Mouse (Mus musculus): ENCODE data around the gene Hoxa3. TPM values are rescaled to one million over a fixed set of nuclear protein-coding genes. Genes with fewer than 3 reads are reported as not detected.
A peak's percentile ranks its signal among the peaks of the same experiment; 100 is the strongest.

The Hoxa3 gene
- polyA plus RNA-seq, 1 experiment from 2014 or later = 11.8 TPM

DNA sequence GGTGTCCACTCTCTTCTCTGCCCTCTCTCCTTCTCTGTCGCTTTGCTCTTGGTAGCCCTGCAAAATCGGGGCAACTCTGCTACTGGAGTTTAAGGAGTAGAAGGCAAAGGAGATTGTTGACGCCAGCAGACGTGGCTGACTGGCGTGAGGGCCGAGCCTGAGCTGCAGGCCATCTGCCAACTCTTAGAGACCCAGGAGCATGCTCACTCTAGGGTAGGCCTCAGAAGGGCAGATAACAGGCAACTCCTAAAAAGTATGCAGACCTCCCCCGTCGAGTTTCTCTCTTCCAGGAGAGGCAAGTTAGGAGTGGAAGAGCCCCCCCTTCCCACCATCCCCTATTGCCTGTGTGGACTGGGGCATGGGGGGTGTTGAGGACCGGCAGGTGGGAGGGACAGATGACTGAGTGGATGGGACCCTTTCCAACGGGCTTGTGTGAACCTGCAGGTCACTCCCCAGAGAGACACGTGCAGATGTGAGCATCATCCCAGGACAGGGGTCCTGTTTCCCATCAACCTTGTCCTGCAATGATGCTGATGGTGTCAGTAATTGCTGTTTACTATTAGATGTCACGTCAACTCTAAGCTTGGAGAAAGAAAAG is 53.9 kb downstream of the Hoxa3 start:
- WGBS = 7% methylated on average over 12 of the region's 12 CpGs

DNA sequence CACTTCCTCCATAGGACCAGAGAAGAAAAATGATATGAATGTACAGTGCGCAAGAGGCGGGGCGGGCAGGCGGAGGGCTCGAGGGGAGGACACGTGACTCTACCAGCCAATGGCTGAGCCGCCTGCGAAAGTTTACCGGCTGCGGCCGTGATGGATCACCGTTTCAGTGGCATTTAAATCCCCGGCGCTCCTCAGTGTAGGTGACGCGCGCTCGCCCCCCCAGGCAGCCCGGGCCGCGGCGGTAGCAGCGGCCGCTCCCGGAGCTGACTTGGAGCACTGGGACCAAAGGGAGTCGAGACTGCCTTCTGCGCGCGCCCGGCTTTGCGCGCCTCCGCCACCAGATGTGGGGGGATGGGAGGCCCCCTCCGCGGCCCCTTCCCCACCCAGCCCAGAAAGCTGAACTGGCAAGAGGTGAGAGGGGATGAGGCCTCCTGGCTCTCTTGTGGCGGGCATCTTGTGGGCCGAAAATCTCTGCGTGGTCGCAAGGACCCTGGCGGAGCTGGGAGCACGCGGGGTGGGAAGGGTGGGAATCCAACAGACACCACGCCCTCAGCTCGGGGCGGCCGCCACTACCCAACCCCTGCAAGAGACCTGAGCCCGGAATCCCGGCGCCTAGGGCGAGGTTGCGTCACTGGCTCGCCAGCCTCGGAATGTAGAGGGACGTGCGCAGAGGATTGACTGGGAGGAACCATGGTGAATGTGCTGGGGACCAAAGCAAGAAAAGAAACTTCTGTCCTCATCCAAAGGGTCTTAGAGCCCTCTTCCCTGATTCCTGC is 54.7 kb downstream of the Hoxa3 start, which contains the start of gene Hoxa1:
Hoxa1 (minus strand) TSS at position 42 of the 776 bp plus-strand sequence.
- peaks cover 46% of the 10 kb centered on the region for H3K27me3 ChIP-seq
- under 1% methylated on average over 55 of the region's 55 CpGs for WGBS
- H3K4me2 ChIP-seq = peak within 1 kb of the TSS; percentile 97
- peak within 1 kb of the TSS; percentile 77 for H3K9ac ChIP-seq
- peaks cover 63% of the 10 kb centered on the region for H3K4me1 ChIP-seq
- H3K27ac ChIP-seq = peak within 1 kb of the TSS; percentile 95
- H3K9me3 ChIP-seq (replicated peaks) = no peaks in the 10 kb centered on the region
- no peaks in the 10 kb centered on the region for H3K36me3 ChIP-seq
- H3K4me3 ChIP-seq (replicated peaks) = peak within 1 kb of the TSS; percentile 85
- peak; percentile 83 for ATAC-seq (replicated peaks; ENCODE audit: low FRiP score)

More for the DNA sequence above, 53.9 kb downstream of the Hoxa3 start:
- H3K36me3 ChIP-seq = no peaks in the 10 kb centered on the region
- H3K27ac ChIP-seq = peak overlapping the region; percentile 95
- H3K27me3 ChIP-seq = peaks cover 39% of the 10 kb centered on the region
- peak; percentile 3 for ATAC-seq (replicated peaks; ENCODE audit: low FRiP score)
- no peaks in the 10 kb centered on the region for H3K9me3 ChIP-seq (replicated peaks)
- peak overlapping the region; percentile 85 for H3K4me3 ChIP-seq (replicated peaks)
- peak overlapping the region; percentile 97 for H3K4me2 ChIP-seq
- peak overlapping the region; percentile 77 for H3K9ac ChIP-seq
- H3K4me1 ChIP-seq = peaks cover 71% of the 10 kb centered on the region

DNA sequence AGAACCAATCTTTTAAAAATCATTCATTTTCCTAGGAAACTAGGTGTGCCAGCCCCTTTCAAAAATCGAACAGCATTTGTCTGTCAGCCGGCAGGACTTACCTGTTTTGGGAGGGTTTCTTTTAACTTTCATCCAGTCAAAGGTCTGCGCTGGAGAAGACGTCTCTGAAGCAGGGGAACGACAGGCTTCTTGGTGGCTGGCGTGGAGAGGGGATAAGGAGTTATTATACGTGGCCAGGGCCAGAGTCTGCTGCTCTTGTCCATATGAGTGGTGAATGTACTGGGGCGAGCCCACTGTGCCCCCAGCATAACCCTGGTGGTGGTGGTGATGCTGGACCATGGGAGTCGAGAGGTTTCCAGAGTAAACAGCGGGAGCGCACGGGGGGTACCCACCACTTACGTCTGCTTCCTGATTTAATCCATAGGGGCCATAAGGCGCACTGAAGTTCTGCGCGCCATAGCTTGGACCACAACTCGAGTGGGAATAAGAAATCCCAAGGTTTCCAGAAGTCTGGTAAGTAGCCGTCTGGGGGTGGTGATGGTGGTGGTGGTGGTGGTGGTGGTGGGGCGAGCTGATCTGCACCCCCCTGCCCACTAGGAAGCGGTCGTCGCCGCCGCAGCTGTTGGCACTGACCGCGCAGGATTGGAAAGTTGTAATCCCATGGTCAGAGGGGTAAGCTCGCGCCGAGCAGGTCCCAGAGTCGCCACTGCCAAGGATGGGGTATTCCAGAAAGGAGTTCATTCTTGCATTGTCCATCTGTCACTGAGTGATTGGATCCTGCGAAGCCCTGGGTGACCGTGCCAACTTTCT is 55.5 kb downstream of the Hoxa3 start:
- WGBS = under 1% methylated on average over 32 of the region's 32 CpGs
- Histone ChIP-seq H3K4me2 (peak overlapping the region; percentile 97), H3K9me3 (replicated peaks) (no peaks in the 10 kb centered on the region), H3K9ac (peak overlapping the region; percentile 77; the same call in 1 of the 2 replicates), H3K27ac (0 out of 2 replicates have a peak overlapping the region, but pooled peaks have one; percentile 95), H3K27me3 (peaks cover 54% of the 10 kb centered on the region), H3K4me1 (peaks cover 61% of the 10 kb centered on the region), H3K4me3 (replicated peaks) (peak overlapping the region; percentile 85), H3K36me3 (no peaks in the 10 kb centered on the region)
- ATAC-seq (replicated peaks; ENCODE audit: low FRiP score) = peak; percentile 47; the same call in 1 of the 2 replicates

DNA sequence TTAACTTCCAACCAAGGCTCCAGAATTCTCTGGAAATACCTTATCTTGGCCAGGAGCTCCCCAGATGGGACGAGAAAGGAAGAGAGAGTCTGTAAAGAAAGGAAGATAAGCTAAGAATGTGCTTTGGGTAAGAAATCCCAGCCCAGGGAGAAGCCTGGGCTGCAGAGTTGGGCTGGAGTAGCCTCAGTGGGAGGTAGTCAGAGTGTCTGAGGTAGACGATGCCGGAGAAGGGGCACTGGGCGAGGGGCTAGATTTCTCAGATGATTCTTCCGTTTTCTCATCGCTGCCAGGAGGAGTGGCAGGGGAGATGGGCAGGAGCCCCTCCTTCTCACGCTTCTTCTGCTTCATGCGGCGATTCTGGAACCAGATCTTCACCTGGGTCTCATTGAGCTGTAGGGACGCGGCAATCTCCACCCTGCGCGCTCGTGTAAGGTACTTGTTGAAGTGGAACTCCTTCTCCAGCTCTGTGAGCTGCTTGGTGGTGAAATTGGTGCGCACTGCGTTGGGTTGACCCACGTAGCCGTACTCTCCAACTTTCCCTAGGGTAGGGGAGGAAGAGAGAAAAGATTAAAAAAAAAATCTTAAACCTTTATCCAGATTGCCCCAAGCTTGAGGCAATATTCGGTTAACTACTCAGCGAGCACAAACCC is 56.5 kb downstream of the Hoxa3 start:
- H3K36me3 ChIP-seq = no peaks in the 10 kb centered on the region

DNA sequence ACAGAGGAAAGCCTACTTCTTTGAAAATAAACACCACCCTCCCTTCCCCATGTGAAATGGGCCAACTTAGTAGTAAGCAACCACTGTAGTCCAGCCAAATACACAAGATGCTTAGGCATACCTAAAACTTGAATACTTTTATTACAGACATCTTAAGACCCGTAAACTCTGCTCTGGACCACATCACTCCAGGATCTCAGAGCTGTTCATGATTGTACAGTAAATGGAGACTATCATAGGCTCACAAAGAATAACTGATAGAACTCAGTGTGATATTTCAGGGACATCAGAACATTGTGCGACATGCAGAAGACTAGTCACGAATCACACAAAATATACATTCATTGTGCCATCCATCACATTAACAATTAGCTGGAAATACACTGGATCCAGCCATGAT is 57.7 kb downstream of the Hoxa3 start:
- Histone ChIP-seq H3K9ac (no peak overlapping the region), H3K4me2 (no peak overlapping the region), H3K4me1 (peaks cover 48% of the 10 kb centered on the region), H3K9me3 (replicated peaks) (no peaks in the 10 kb centered on the region), H3K27ac (no peak overlapping the region), H3K27me3 (peaks cover 73% of the 10 kb centered on the region), H3K36me3 (no peaks in the 10 kb centered on the region), H3K4me3 (replicated peaks) (no peak overlapping the region)
- ATAC-seq (replicated peaks; ENCODE audit: low FRiP score) = no peak
- WGBS = 82% methylated on average over 3 of the region's 3 CpGs

More for the DNA sequence above, 56.5 kb downstream of the Hoxa3 start:
- peak overlapping the region; percentile 97 for H3K4me2 ChIP-seq
- peak overlapping the region; percentile 20 for H3K4me3 ChIP-seq (replicated peaks)
- H3K9ac ChIP-seq = no peak overlapping the region
- H3K9me3 ChIP-seq (replicated peaks) = no peaks in the 10 kb centered on the region
- H3K27me3 ChIP-seq = peaks cover 62% of the 10 kb centered on the region
- H3K27ac ChIP-seq = no peak overlapping the region
- no peak for ATAC-seq (replicated peaks; ENCODE audit: low FRiP score)
- peaks cover 52% of the 10 kb centered on the region for H3K4me1 ChIP-seq
- 13% methylated on average over 20 of the region's 20 CpGs for WGBS

DNA sequence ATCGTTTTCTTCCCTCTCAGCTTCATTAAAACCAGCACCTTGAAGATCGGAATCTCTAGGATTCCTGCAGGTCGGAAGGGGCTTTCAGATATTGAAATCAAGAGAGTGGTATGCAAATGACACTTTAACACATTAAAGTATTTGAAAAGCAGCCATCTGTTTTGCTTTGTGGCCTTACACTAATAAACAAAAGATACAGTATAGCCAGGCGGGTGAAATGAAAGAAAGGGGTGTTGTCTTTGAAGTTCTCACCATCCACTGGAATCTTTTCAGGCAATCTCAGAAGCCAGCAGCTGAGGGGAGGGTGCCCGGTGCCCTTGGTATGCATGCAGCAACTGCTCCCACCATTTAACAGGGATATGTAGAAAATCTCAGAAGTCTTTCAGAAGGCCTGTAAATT is 59.1 kb downstream of the Hoxa3 start:
- H3K9ac ChIP-seq = no peak overlapping the region
- no peak overlapping the region for H3K4me3 ChIP-seq (replicated peaks)
- H3K4me1 ChIP-seq = peaks cover 37% of the 10 kb centered on the region
- no peaks in the 10 kb centered on the region for H3K9me3 ChIP-seq (replicated peaks)
- H3K36me3 ChIP-seq = no peaks in the 10 kb centered on the region
- peaks cover 85% of the 10 kb centered on the region for H3K27me3 ChIP-seq
- no peak overlapping the region for H3K27ac ChIP-seq
- WGBS = 51% methylated on average over 5 of the region's 5 CpGs
- no peak for ATAC-seq (replicated peaks; ENCODE audit: low FRiP score)
- H3K4me2 ChIP-seq = no peak overlapping the region

DNA sequence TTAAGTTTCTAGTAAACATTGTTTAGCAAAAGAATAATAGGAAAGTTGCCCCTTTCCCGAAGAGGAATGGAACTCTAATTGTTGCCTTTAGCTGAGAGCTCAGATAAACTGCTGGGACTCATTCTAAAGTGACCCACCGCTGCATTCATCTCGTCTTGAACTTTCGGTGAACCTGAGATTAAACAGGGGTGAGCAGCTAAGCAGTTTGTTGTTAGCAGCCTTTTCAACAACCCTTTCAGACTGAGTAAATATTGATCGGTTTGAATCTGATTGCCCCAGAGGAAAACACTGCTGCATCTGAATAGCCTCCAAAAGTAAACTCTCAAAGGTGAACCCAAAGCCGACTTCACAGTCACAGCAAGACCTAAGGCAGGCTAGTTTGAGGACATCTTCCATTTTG is 59.9 kb downstream of the Hoxa3 start:
- Histone ChIP-seq H3K27me3 (peaks cover 85% of the 10 kb centered on the region), H3K27ac (no peak overlapping the region), H3K9ac (no peak overlapping the region), H3K36me3 (no peaks in the 10 kb centered on the region), H3K4me3 (replicated peaks) (no peak overlapping the region), H3K4me1 (peaks cover 32% of the 10 kb centered on the region), H3K4me2 (no peak overlapping the region), H3K9me3 (replicated peaks) (no peaks in the 10 kb centered on the region)
- ATAC-seq (replicated peaks; ENCODE audit: low FRiP score) = no peak
- WGBS = 17% methylated on average over 6 of the region's 6 CpGs

DNA sequence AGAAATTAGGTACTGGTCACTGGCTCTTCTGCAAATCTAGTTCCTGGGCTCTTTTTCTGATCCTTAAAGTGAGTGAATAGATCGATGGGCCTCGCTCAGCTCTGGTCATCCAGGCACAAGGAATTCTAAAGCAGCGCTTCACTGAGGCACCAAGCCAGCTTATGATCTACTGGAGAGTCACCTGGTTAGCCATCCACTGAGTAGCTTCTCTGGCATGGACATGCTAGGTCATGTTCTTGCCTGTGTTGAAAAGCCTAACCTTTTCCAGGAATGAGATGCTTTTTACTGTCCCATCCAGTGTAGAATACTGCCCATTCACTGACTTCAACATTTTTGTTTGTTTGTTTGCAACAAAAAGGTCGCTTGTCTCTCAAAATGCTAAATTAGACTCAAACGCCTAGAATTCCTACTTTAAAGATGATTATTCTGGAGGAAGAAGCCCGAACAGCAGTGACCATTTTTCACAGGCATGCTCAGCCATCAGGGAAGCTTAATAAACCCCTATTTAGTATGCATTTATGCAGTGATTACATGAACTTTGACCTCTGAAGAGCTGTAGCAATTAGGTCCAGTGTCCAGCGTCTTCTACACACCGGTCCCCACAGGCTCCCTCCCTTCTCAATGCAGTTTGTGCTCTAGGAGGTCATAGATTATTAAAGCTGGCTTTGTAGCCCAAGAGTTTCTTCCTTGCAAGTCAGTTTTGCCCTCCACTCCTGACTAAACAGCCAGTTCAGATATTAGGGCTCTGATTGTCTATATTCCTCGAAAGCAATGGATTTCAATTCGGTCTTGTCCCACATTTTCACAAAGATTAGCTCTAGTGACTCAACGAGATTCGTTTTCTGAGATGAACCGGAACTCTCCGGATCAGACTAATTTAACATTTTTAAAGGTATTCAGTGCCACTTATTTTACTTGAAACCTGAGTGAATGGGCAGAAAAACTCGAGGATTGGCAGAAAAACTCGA is 60.6 kb downstream of the Hoxa3 start:
- H3K4me2 ChIP-seq = no peak overlapping the region
- H3K4me3 ChIP-seq (replicated peaks) = no peak overlapping the region
- H3K27me3 ChIP-seq = peaks cover 79% of the 10 kb centered on the region
- H3K9me3 ChIP-seq (replicated peaks) = no peaks in the 10 kb centered on the region
- no peak overlapping the region for H3K9ac ChIP-seq
- peaks cover 26% of the 10 kb centered on the region for H3K4me1 ChIP-seq
- ATAC-seq (replicated peaks; ENCODE audit: low FRiP score) = no peak
- H3K36me3 ChIP-seq = no peaks in the 10 kb centered on the region
- H3K27ac ChIP-seq = no peak overlapping the region
- 42% methylated on average over 16 of the region's 16 CpGs for WGBS

DNA sequence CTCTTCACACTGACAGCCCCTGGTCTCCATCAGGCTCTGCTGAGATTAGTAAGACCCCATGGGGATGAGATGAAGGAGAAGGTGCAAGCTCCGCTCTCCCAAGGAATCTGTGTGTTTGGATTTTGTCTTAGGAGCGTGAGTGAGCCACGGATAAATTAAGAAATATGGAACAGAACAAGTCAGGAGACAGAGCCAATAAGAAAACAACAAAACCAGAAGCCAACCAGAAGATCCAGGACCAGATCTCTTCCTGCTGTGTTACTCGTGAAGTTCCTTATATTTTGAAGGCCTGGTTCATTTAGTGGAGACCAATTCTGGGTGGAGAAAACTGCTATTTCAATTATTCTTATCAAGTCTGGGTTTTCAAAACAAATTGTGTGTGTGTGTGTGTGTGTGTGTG is 61.6 kb downstream of the Hoxa3 start:
- Histone ChIP-seq H3K27ac (no peak overlapping the region), H3K9ac (no peak overlapping the region), H3K27me3 (peaks cover 74% of the 10 kb centered on the region), H3K4me1 (peaks cover 17% of the 10 kb centered on the region), H3K36me3 (no peaks in the 10 kb centered on the region), H3K4me3 (replicated peaks) (no peak overlapping the region), H3K9me3 (replicated peaks) (no peaks in the 10 kb centered on the region), H3K4me2 (no peak overlapping the region)
- ATAC-seq (replicated peaks; ENCODE audit: low FRiP score) = no peak
- WGBS = 63% methylated on average over 4 of the region's 4 CpGs

DNA sequence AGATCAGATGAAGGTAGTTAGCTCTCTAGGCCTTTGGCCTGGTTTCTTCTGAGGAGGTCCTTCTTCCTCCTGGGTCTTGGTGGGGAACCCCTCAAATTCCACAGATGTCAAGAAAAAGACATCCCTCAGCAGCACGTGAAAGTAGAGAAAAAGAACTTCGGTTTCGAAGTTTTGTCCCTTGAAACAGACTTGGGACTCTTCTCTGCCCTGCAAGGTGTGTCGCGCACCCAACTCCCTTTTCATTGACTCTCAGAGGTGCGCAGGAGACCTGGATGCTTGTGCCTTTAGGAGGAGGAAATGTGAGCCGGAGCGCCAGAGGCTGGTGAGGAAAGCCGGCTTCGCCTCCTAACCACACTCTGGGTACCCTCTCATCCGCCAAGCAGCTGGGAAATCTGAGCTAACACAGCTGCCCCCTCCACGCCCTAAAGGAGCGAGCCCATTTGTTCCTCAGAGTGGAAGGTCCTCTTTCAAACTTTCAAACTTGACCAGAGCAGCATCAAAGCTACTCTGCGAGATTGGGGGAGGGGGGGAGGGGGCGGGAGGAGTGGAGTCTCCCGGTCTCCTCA is 62.7 kb downstream of the Hoxa3 start:
- no peak; the same call in 1 of the 2 replicates for ATAC-seq (replicated peaks; ENCODE audit: low FRiP score)
- no peaks in the 10 kb centered on the region for H3K36me3 ChIP-seq
- 9% methylated on average over 16 of the region's 16 CpGs for WGBS
- no peak overlapping the region for H3K27ac ChIP-seq
- H3K27me3 ChIP-seq = peaks cover 67% of the 10 kb centered on the region
- no peak overlapping the region for H3K9ac ChIP-seq
- H3K9me3 ChIP-seq (replicated peaks) = no peaks in the 10 kb centered on the region
- H3K4me2 ChIP-seq = peak overlapping the region; percentile 48
- no peak overlapping the region for H3K4me3 ChIP-seq (replicated peaks)
- peaks cover 14% of the 10 kb centered on the region for H3K4me1 ChIP-seq

Measured in kidney, embryonic 15.5 days (tissue).